Mouse (Mus musculus): ENCODE data around the gene Rnase4. TPM values are rescaled to one million over a fixed set of nuclear protein-coding genes. Genes with fewer than 3 reads are reported as not detected.

Gene Rnase4
- 10 to 100 TPM; 50.0 to 53.8 TPM for total RNA-seq (2021)

DNA sequence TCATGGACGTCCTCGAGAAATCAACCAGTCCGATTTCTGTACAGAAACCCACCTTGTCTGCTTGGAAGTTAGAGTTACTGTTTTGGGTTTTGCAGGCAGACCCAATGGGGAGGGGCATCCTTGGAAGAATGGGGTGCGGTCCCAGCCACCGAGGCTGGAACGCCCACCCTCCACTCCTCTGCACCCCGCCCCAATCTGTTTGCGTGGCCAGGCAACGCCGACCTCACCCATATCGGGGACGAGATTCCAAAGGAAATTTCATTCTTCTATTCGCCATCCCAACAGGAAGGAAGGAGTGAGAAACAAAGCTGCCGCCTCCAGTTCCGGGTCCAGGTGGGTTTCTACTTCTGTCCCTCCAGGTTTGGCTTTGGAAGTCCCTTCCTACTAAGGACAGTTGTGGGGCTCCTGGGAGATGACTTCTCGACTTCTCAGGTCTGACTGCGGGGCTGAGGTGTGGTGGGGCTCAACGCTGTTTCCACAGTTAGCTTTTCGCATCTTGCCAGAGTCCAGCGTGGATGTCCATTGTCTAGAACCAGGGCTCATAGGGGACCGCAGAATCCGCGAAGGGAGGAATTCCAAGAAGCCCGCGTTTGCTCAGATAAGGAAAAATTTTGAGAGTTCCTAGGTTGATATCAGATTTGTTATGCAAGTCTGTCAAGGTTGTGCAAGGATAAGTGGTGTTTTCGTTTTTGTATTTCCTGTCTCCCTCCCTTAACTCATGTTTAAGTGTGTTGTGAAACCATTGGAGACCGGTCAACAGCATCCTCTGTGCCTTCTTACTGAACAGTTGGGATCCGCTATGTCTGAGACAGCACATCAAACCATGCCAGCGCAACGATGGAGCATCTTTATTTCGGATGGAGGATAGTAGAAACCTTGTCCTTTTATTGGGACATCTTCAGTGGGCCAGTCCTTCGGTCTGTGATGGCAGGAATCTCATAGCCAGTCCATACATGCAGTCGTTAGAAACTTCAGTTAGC is at the start of gene Rnase4, which contains the start of gene Ang:
Gene Rnase4, plus strand, starts transcription at position 157 of the 980 bp plus-strand sequence.
Gene Ang, plus strand, starts transcription at position 230 of the 980 bp plus-strand sequence.
- DNase-seq (ENCODE audit: low spot score) = peak; percentile 72
- intact Hi-C loops (cut with DNase I) = loop anchor here (2.0 kb wide), 1 partner anchor 284 kb away; the partner anchor contains the start of genes Ccnb1ip1 and Parp2

DNA sequence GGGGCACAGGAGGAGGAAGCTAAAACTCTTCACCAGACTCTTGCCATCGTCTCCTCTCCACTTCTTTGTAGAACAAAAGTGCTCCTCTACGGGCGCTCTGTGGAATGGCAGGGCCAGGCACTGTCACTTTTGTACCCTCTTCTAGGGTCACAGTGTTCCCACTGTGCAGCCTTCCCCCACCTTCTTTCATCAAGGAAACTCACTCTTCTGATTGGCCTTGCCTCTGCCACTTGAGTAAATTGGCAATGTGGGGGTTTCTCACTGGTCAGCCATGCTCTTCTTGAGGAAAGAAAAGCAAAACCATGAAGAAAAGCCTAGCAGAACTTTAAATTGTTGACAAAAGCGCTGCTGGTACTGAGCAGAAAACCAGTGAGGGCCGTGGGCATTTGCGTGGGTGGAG is 49.1 kb upstream of the Rnase4 start, which contains the start of gene Rnase9:
Gene Rnase9, minus strand, starts transcription at position 101 of the 400 bp plus-strand sequence.
- intact Hi-C loops (cut with DNase I) = no loop called here
- no peak for DNase-seq (ENCODE audit: low spot score)

- DNase-seq (ENCODE audit: low spot score) = no peak
- intact Hi-C loops (cut with DNase I) = no loop called here
Measured at GRCm38 (mm10) chr14:51047846-51048245, 43.0 kb upstream of the Rnase4 start.

- no peak for DNase-seq (ENCODE audit: low spot score)
- intact Hi-C loops (cut with DNase I) = no loop called here
Measured at GRCm38 (mm10) chr14:51050063-51050462, 40.8 kb upstream of the Rnase4 start, which contains the start of gene Rnase11. Gene Rnase11, minus strand, starts transcription at chr14:51050163.

DNA sequence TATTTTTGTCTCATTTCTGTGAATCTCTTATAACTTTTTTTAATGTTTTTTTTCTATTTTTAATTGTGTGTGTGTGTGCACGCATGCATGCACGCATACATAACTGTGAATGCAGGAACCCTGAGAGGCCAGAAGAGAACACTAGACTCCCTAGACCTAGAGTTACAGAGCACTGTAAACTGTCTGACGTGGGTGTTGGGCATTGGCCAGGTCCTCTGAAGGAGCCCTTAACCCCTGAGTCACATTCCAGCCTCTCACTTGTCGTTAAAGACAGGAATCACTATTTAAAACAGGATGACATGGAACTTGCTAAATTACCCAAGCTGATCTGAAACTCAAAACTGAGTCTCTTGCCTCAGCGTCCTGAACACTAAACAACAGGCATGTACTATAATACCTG is 38.9 kb upstream of the Rnase4 start:
- intact Hi-C loops (cut with DNase I) = no loop called here
- no peak for DNase-seq (ENCODE audit: low spot score)

- intact Hi-C loops (cut with DNase I) = no loop called here
- no peak for DNase-seq (ENCODE audit: low spot score)
Measured at GRCm38 (mm10) chr14:51053176-51053575, 37.7 kb upstream of the Rnase4 start.

GRCm38 (mm10) chr14:51054243-51055237 is 36.3 kb upstream of the Rnase4 start:
- no peak for DNase-seq (ENCODE audit: low spot score)
- intact Hi-C loops (cut with DNase I) = no loop called here

GRCm38 (mm10) chr14:51057401-51057831 is 33.5 kb upstream of the Rnase4 start, which contains the start of gene Rnase12:
Gene Rnase12, minus strand, starts transcription at chr14:51057661.
- intact Hi-C loops (cut with DNase I) = no loop called here

GRCm38 (mm10) chr14:51060761-51061160 is 30.1 kb upstream of the Rnase4 start:
- intact Hi-C loops (cut with DNase I) = loop anchor here (1.0 to 5.0 kb wide), 2 partner anchors 34 to 128 kb away; partner anchors contain the start of genes Pip4p1 and Pnp
- no peak for DNase-seq (ENCODE audit: low spot score)

More at GRCm38 (mm10) chr14:51057401-51057831, 33.5 kb upstream of the Rnase4 start, which contains the start of gene Rnase12:
- no peak for DNase-seq (ENCODE audit: low spot score)

DNA sequence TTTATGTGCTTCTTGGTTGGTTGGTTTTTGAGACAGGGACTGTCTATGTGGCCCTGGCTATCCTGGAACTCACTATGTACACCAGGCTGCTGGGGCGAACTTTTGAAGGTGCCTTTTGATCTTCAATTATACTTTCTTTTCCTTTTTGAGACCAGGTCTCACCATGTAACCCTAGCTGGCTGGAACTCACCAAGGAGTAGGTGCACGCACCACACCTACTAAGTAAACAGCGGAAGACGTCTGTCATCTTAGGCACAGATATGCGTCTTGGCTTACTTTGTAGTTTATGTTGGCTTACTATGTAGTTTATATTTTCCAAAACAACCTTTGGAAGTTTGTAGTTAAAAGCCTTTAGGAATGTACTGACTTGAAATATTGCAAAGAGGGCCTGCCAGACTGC is 21.9 kb upstream of the Rnase4 start:
- no peak for DNase-seq (ENCODE audit: low spot score)
- intact Hi-C loops (cut with DNase I) = no loop called here

GRCm38 (mm10) chr14:51069617-51070016 is 21.3 kb upstream of the Rnase4 start:
- DNase-seq (ENCODE audit: low spot score) = no peak
- intact Hi-C loops (cut with DNase I) = no loop called here

DNA sequence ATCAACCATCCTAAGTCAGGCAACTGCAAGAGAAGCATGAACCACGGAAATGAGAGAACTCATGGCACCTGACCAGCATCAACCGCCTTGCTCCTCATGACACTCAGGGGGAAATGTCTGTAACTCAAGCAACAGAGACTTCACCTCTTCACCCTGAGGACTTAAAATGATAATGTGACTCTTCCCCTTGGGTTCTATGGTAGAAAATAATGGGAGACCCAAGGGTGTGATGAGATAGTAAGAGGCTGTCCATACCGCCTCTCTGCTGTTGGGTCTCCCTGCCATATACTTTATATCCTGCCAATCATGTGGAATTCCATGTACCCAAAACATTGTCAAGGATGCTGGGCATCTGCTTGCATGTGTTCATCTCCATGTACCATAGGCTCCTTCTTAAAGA is 16.5 kb upstream of the Rnase4 start, which contains the start of gene Olfr750:
Gene Olfr750, minus strand, starts transcription at position 101 of the 400 bp plus-strand sequence.
- intact Hi-C loops (cut with DNase I) = no loop called here
- DNase-seq (ENCODE audit: low spot score) = no peak

DNA sequence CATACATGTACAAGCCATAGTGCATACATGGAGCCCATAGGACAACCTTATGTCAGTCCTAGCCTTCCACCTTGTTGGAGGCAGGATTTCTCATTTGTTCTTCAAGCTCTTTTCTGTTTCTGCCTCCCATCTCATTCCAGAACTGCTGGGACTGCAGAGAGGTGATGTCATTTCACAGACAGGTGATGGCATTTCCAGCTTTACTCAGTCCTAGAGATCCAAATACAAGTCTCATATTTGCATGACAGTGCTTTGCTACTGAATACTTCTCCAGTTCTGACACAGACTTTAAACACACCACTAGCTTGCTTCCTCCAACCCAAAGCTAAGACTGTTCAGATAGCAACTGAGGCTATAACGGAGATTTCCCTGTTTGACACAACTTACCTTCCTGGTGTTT is 11.7 kb upstream of the Rnase4 start:
- intact Hi-C loops (cut with DNase I) = no loop called here
- no peak for DNase-seq (ENCODE audit: low spot score)

GRCm38 (mm10) chr14:51081035-51081434 is 9.8 kb upstream of the Rnase4 start:
- no peak for DNase-seq (ENCODE audit: low spot score)
- intact Hi-C loops (cut with DNase I) = no loop called here

- intact Hi-C loops (cut with DNase I) = no loop called here
- DNase-seq (ENCODE audit: low spot score) = no peak
Measured at GRCm38 (mm10) chr14:51082599-51083581, 8.0 kb upstream of the Rnase4 start.

GRCm38 (mm10) chr14:51083805-51084204 is 7.1 kb upstream of the Rnase4 start:
- DNase-seq (ENCODE audit: low spot score) = no peak

DNA sequence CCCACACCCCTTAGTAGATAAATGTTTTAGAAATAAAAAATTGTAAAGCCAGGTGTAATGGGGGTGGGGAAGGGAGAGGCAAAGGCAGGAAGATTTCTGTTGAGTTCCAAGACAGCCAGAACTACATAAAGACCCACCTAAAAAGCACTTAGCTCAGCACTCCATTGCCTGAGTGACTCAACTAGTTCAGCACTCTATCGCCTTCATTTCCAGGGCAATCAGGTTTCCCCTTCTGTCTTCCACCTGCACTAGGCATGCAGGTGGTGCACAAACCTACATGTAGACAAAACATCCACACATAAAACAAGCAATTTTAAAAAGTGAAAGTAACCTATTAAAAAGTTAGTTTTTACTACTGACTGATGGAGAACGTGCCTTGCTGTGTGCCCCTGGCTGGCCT is 5.8 kb upstream of the Rnase4 start:
- intact Hi-C loops (cut with DNase I) = loop anchor here (5.0 kb wide), 1 partner anchor 158 kb away; no protein-coding TSS in a partner anchor
- no peak for DNase-seq (ENCODE audit: low spot score)

More at GRCm38 (mm10) chr14:51083805-51084204, 7.1 kb upstream of the Rnase4 start:
- intact Hi-C loops (cut with DNase I) = no loop called here

DNA sequence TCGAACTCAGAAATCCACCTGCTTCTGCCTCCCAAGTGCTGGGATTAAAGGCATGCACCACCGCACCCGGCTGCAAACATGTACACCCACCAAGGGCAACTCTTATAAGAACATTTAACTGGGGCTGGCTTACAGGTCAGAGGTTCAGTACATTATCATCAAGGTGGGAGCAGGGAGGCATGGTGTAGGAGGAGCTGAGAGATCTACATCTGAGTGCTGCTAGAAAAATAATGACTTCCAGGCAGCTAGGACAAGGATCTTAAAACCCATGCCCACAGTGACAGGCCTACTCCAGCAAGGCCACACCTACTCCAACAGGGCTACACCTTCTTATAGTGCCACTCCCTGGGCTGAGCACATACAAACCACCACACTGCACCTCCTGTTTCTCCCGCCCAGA is 5.0 kb upstream of the Rnase4 start:
- intact Hi-C loops (cut with DNase I) = loop anchor here (5.0 kb wide), 1 partner anchor 159 kb away; no protein-coding TSS in a partner anchor
- no peak for DNase-seq (ENCODE audit: low spot score)

All from heart, postnatal 25 days (tissue).